Mouse (Mus musculus) forebrain, embryonic 13.5 days (tissue): Measurements from ENCODE around the gene Olfm2. TPM values are rescaled to one million over a fixed set of nuclear protein-coding genes. Genes with fewer than 3 reads are reported as not detected.

Experiments
- ATAC-seq: fragments of 200-750 bp; cut with Nextera tagmentation; 2 replicates; pipeline ENCODE4 v1.8.0; 2017
- H3K27ac ChIP-seq: fragments of 300-500 bp; sonication (generic); 2 replicates; pipeline ENCODE4 v1.5.1; 2015; ENCODE audit warnings: inconsistent platforms, mild to moderate bottlenecking, moderate library complexity
- H3K27me3 ChIP-seq: fragments of 300-500 bp; sonication (generic); 2 replicates; pipeline ENCODE4 v1.6.1; 2015; ENCODE audit warnings: mild to moderate bottlenecking, inconsistent platforms
- H3K36me3 ChIP-seq: fragments of 300-500 bp; sonication (generic); 2 replicates; pipeline ENCODE4 v1.6.1; 2015; ENCODE audit warnings: mild to moderate bottlenecking, inconsistent platforms; ENCODE audit not compliant: poor library complexity, severe bottlenecking
- H3K4me1 ChIP-seq: fragments of 300-500 bp; sonication (generic); 2 replicates; pipeline ENCODE4 v1.6.1; 2015; ENCODE audit warnings: inconsistent platforms
- H3K4me2 ChIP-seq: fragments of 300-500 bp; sonication (generic); 2 replicates; pipeline ENCODE4 v1.6.1; 2015; ENCODE audit warnings: inconsistent platforms, mild to moderate bottlenecking, moderate library complexity
- H3K4me3 ChIP-seq: fragments of 300-500 bp; sonication (generic); 2 replicates; pipeline ENCODE4 v1.5.1; 2015; ENCODE audit warnings: mild to moderate bottlenecking, inconsistent platforms
- H3K9ac ChIP-seq: fragments of 300-500 bp; sonication (generic); 2 replicates; pipeline ENCODE4 v1.6.1; 2015; ENCODE audit warnings: mild to moderate bottlenecking, inconsistent platforms
- H3K9me3 ChIP-seq: fragments of 300-500 bp; sonication (generic); replicated peaks from 2 replicates; pipeline ENCODE4 v1.6.1; 2016; ENCODE audit warnings: inconsistent platforms
- WGBS: fragments of 180-500 bp; shearing (Covaris S2); methylation state at CpG from one replicate; pipeline ENCODE4 v1.1.7; 2015; 5-methylcytosine and 5-hydroxymethylcytosine counted together
- polyA plus RNA-seq: library from polyadenylated mRNA; unstranded; fragments of >200 nt; fragmentation: Nextera tagmentation; extraction: Ambion mirVana; gene quantifications from 2 replicates; pipeline ENCODE4 v1.2.1, GENCODE M21; 2015

The Olfm2 gene
- polyA plus RNA-seq, 1 experiment from 2014 or later, result 52.6 TPM

DNA sequence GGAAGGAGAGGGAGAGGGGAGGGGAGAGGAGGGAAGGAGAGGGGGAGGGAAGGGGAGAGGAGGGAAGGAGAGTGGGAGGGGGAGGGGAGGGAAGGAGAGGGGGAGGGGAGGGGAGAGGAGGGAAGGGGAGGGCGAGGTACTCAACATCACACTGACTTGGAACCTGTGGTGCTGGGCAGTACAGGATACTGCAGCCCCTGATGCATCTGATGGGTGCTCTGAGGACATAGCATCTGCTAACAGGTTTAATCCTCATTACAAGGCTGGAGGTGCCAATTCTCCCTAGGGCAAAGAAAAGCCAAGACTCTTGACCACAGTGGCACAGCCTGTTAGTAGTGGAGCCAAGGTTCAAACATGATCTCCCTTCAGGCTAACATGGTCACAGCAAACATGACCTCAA is 56.7 kb downstream of the Olfm2 start:
- Histone ChIP-seq H3K27me3 (peaks cover 6% of the 10 kb centered on the region; the same call in 1 of the 2 replicates), H3K36me3 (no peaks in the 10 kb centered on the region), H3K9ac (peak overlapping the region; percentile 13; the same call in 1 of the 2 replicates), H3K4me2 (no peak overlapping the region), H3K4me1 (peaks cover 10% of the 10 kb centered on the region), H3K4me3 (no peak overlapping the region), H3K9me3 (no peaks in the 10 kb centered on the region), H3K27ac (no peak overlapping the region)
- WGBS, result 80% methylated on average over 1 of the region's 1 CpGs
- no peak for ATAC-seq

DNA sequence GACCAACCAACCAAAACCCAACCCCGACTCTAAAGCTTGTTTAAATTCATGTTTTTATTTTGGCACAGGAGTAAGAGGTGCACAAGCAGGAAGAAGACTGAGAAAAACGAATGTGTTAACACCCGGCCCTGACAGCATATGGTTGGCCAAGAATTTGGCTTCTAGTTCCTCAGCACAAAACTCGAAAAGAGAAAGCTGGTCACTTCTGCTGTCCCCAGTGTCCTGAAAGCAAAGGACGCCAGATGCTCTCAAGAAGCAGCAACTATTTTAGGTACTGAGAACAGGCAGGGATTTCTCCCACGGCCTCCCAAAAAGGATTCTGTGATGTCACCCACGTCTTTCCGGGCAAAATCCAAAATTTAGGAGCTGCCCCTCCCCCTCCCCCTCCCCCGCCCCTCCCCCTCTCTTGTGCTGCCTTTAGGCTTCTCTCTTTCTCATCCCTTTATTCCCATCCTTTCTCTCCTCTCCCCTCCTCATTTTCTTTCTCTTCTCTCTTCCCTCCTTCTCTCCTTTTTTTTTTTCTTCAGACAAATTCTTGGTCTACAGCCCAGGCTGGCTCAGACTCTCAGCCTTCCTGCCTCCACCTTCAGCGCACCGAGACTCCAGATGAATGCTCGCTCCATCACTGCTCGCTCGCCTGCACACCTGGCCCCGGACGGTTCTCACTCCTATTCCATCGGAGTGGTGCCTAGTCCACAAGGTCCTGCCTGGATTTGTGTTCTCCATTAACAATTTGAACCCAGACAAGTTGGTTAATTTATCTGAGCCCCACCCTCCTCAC is 60.9 kb downstream of the Olfm2 start:
- Histone ChIP-seq H3K9ac (no peak overlapping the region), H3K27me3 (0 out of 2 replicates have a peak, but pooled peaks cover 2% of the 10 kb centered on the region), H3K4me1 (peaks cover 24% of the 10 kb centered on the region), H3K9me3 (no peaks in the 10 kb centered on the region), H3K4me3 (no peak overlapping the region), H3K36me3 (no peaks in the 10 kb centered on the region), H3K27ac (no peak overlapping the region), H3K4me2 (no peak overlapping the region)
- 55% methylated on average over 17 of the region's 17 CpGs for WGBS
- no peak for ATAC-seq

- WGBS, result 14% methylated on average over 2 of the region's 2 CpGs
- peak overlapping the region; percentile 61 for H3K27ac ChIP-seq
- H3K9ac ChIP-seq, result no peak overlapping the region
- no peaks in the 10 kb centered on the region for H3K9me3 ChIP-seq
- H3K4me2 ChIP-seq, result no peak overlapping the region
- H3K36me3 ChIP-seq, result no peaks in the 10 kb centered on the region
- peak; percentile 45 for ATAC-seq
- H3K4me3 ChIP-seq, result no peak overlapping the region
- H3K4me1 ChIP-seq, result peaks cover 32% of the 10 kb centered on the region
- H3K27me3 ChIP-seq, result no peaks in the 10 kb centered on the region
These were observed 63.8 kb downstream of the Olfm2 start for GRCm38 (mm10) chr9:20682389-20682722.

DNA sequence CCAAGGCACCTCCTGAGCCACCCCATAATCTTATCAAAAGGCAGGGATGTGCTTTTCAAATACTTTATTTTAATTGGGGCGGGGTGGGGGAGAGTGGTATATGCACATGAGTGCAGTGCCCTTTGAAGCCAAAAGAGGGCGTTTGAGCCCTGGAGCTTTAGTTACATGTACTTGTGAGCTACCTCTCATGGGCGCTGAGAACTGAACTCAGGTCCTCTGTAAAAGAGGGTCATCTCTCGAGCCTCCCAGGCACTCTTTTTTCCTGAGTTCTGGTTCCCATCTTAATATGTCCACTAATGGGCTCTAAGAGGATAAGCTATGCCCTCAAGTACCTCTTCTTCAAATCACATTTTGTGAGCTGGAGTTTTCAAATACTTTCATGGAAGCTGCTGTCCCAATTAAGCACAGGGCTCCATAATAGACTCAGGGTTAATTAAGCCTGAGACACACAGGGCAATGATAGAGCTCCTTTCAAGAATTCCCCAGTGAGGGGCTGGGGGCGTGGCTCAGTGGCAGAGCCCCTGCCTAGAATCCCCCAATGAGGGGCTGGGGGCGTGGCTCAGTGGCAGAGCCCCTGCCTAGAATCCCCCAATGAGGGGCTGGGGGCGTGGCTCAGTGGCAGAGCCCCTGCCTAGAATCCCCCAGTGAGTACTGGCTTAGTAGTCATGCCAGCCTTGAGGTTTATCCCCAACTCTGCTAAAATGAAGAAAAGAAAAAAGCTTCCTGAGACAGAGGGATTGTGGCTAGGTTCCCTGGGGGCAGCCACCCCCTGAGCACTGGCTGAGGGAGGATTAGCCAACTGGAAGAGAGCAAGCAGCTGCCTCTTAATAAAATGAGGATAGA is 64.4 kb downstream of the Olfm2 start:
- Histone ChIP-seq H3K9me3 (no peaks in the 10 kb centered on the region), H3K9ac (no peak overlapping the region), H3K27ac (peak overlapping the region; percentile 61), H3K4me2 (no peak overlapping the region), H3K36me3 (no peaks in the 10 kb centered on the region), H3K4me3 (no peak overlapping the region), H3K27me3 (no peaks in the 10 kb centered on the region), H3K4me1 (peaks cover 32% of the 10 kb centered on the region)
- 20% methylated on average over 7 of the region's 7 CpGs for WGBS
- ATAC-seq, result peak; percentile 72

DNA sequence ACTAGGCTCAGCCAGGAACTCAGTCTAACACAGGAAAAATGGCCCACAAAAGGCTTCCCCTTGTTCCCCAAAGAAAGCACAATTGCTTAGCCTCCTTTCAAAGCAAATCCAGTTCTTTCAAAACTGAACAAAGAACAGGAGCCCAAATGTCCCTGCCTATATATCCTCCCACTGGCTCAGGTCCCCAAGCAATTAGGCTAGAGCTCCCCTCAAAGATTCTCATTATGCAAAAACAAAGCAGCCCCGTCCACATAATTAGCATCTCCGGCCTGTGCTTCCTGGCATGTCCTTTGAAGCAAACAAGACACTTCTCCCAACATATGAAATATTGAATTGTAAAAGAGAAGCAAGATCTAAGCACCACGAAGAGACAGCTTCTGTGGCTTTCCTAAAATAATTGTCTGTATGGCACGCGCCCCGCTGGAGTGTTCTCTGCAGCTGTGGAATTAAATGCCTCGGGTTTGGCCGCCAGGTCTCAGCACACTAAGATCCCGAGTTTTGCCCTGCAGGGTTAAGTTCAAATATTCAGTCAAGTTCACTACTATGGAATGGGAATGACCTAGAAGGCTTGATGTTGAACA is 65.7 kb downstream of the Olfm2 start:
- Histone ChIP-seq H3K27me3 (no peaks in the 10 kb centered on the region), H3K36me3 (no peaks in the 10 kb centered on the region), H3K4me2 (no peak overlapping the region), H3K4me3 (no peak overlapping the region), H3K9ac (no peak overlapping the region), H3K27ac (peak overlapping the region; percentile 60), H3K9me3 (no peaks in the 10 kb centered on the region), H3K4me1 (peaks cover 32% of the 10 kb centered on the region)
- WGBS, result 26% methylated on average over 9 of the region's 9 CpGs
- no peak for ATAC-seq

- Histone ChIP-seq H3K9ac (no peak overlapping the region), H3K9me3 (no peaks in the 10 kb centered on the region), H3K4me1 (peaks cover 32% of the 10 kb centered on the region), H3K27ac (no peak overlapping the region), H3K4me3 (no peak overlapping the region), H3K27me3 (no peaks in the 10 kb centered on the region), H3K4me2 (no peak overlapping the region), H3K36me3 (peaks cover 5% of the 10 kb centered on the region; the same call in 1 of the 2 replicates)
- 86% methylated on average over 12 of the region's 12 CpGs for WGBS
- ATAC-seq, result no peak
These were observed 68.3 kb downstream of the Olfm2 start for GRCm38 (mm10) chr9:20677892-20678291.

GRCm38 (mm10) chr9:20672047-20672446 is 74.1 kb downstream of the Olfm2 start:
- peaks cover 5% of the 10 kb centered on the region; the same call in 1 of the 2 replicates for H3K4me1 ChIP-seq
- no peaks in the 10 kb centered on the region for H3K27me3 ChIP-seq
- H3K4me2 ChIP-seq, result no peak overlapping the region
- WGBS, result 83% methylated on average over 16 of the region's 16 CpGs
- H3K36me3 ChIP-seq, result peaks cover 26% of the 10 kb centered on the region
- ATAC-seq, result no peak
- no peak overlapping the region for H3K4me3 ChIP-seq
- no peak overlapping the region for H3K9ac ChIP-seq
- no peaks in the 10 kb centered on the region for H3K9me3 ChIP-seq
- H3K27ac ChIP-seq, result no peak overlapping the region

DNA sequence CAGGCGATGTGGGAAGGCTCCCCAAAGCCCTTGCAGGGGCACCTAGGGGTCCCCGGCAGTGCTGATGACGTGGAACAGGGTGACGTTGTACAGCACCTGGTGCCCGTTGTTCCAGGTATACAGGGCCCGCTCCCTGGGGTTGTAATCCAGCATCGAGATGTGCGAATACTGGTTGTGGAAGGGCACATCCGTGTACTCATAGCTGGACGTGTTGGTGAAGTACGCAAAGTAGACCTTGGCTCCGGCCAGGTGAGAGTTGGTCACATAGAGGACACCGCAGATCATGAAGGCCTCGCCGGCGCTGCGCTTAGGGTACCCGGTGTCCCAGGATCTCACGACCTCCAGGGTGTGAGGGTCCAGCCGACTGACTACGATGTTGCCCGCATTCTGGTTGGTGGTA is 78.1 kb downstream of the Olfm2 start:
- Histone ChIP-seq H3K27me3 (no peaks in the 10 kb centered on the region), H3K9ac (no peak overlapping the region), H3K4me2 (no peak overlapping the region), H3K4me3 (no peak overlapping the region), H3K36me3 (peaks cover 37% of the 10 kb centered on the region), H3K4me1 (peaks cover 42% of the 10 kb centered on the region), H3K27ac (no peak overlapping the region), H3K9me3 (no peaks in the 10 kb centered on the region)
- WGBS, result 93% methylated on average over 22 of the region's 22 CpGs
- ATAC-seq, result no peak

DNA sequence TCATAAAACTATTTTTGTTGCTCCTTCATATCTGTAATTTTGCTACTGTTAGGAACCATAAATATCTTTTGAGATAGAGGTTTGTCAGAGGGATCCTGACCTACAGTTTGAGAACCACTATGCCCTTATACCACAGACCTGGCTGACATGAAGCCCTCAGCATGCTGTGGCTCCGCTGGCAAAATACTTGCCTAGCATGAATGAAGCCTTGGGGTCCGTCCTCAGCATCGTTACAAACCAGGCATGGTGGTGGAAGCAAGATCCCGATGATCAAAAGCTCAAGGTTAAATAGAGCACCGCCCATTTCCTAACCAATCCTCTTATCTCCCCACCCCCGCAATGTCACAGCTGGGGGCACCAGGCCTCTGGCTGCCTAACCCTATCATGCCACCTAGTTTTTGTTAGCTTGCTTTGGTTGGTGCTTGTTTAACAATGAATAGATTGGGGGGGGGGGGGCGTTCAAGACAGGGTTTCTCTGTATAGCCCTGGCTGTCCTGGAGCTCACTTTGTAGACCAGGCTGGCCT is 79.6 kb downstream of the Olfm2 start:
- Histone ChIP-seq H3K4me2 (no peak overlapping the region), H3K27me3 (no peaks in the 10 kb centered on the region), H3K9me3 (no peaks in the 10 kb centered on the region), H3K9ac (no peak overlapping the region), H3K4me1 (peaks cover 44% of the 10 kb centered on the region), H3K27ac (no peak overlapping the region), H3K36me3 (peaks cover 45% of the 10 kb centered on the region), H3K4me3 (no peak overlapping the region)
- 14% methylated on average over 7 of the region's 7 CpGs for WGBS
- no peak for ATAC-seq

DNA sequence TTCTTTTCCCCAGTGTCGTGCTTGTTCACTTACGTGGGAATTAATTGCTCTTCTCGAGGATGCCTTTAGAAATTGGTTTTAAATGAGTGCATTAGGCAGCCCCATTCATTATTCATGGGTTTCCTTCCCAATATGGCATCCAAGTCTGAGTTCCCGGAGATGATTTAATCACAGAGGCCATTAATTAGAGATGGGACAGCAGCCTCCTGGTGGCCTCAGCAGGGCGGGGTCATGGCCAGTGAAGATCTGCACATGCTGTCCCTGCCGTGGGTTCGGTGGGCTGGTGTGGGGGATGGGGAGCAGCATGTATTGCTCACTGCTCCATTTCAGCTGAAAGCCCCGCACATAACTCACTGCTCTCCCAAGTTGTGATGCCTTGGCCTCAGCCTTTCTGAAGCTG is 80.2 kb downstream of the Olfm2 start:
- no peak overlapping the region for H3K4me3 ChIP-seq
- H3K9ac ChIP-seq, result no peak overlapping the region
- peak; percentile 27 for ATAC-seq
- peaks cover 44% of the 10 kb centered on the region for H3K4me1 ChIP-seq
- H3K27ac ChIP-seq, result peak overlapping the region; percentile 91
- 0 out of 2 replicates have a peak overlapping the region, but pooled peaks have one; percentile 7 for H3K4me2 ChIP-seq
- WGBS, result 8% methylated on average over 8 of the region's 8 CpGs
- no peaks in the 10 kb centered on the region for H3K27me3 ChIP-seq
- peaks cover 50% of the 10 kb centered on the region for H3K36me3 ChIP-seq
- H3K9me3 ChIP-seq, result no peaks in the 10 kb centered on the region

- WGBS, result 71% methylated on average over 5 of the region's 5 CpGs
- Histone ChIP-seq H3K27ac (peak overlapping the region; percentile 91), H3K4me1 (peaks cover 44% of the 10 kb centered on the region), H3K9ac (no peak overlapping the region), H3K9me3 (no peaks in the 10 kb centered on the region), H3K4me3 (no peak overlapping the region), H3K36me3 (peaks cover 58% of the 10 kb centered on the region), H3K27me3 (no peaks in the 10 kb centered on the region), H3K4me2 (no peak overlapping the region)
- peak; percentile 0; the same call in 1 of the 2 replicates for ATAC-seq
These were observed 81.0 kb downstream of the Olfm2 start for GRCm38 (mm10) chr9:20664982-20665637.
